Mouse (Mus musculus) heart, postnatal 36 days (tissue): ENCODE measurements at regions not wholly inside any gene's neighbourhood (a gene's known extent, or its start where the extent isn't known, plus 50 kb on each side); places are given as distances from the start of the nearest gene placed in this dataset.

Experiments
- DNase-seq, 2 experiments: peaks; one replicate each; pipeline ENCODE4 v3.0.0; 2021 to 2022
- intact Hi-C: fragments of 180-260 bp; cut with DNase I; formaldehyde crosslinking; loops from one replicate; pipeline ENCODE4 v1.15.1; 2025

GRCm38 (mm10) chr8:127963625-127964024 lies 394.8 kb upstream of the Nrp1 start:
- no peak for DNase-seq
- intact Hi-C loops = no loop called here

GRCm38 (mm10) chr8:127964801-127965200 lies 393.6 kb upstream of the Nrp1 start:
- no peak for DNase-seq
- intact Hi-C loops = no loop called here

- no peak for DNase-seq
- intact Hi-C loops = no loop called here
These were observed 393.1 kb upstream of the Nrp1 start for GRCm38 (mm10) chr8:127965341-127965740.

GRCm38 (mm10) chr8:127968026-127968425 lies 390.4 kb upstream of the Nrp1 start:
- intact Hi-C loops = no loop called here
- DNase-seq = no peak

GRCm38 (mm10) chr8:127973194-127973593 lies 385.2 kb upstream of the Nrp1 start:
- intact Hi-C loops = no loop called here
- DNase-seq = no peak

- intact Hi-C loops = no loop called here
- no peak for DNase-seq
These were observed 380.7 kb upstream of the Nrp1 start for GRCm38 (mm10) chr8:127977746-127978145.

- intact Hi-C loops = no loop called here
- DNase-seq = no peak
These were observed 379.0 kb upstream of the Nrp1 start for GRCm38 (mm10) chr8:127979180-127980030.

GRCm38 (mm10) chr8:127982165-127982564 lies 376.2 kb upstream of the Nrp1 start:
- DNase-seq = no peak
- intact Hi-C loops = no loop called here

- DNase-seq = no peak
- intact Hi-C loops = no loop called here
These were observed 372.8 kb upstream of the Nrp1 start for GRCm38 (mm10) chr8:127985616-127986015.

GRCm38 (mm10) chr8:127988887-127989286 lies 369.5 kb upstream of the Nrp1 start:
- no peak for DNase-seq
- intact Hi-C loops = no loop called here

GRCm38 (mm10) chr8:127994898-127995297 lies 363.5 kb upstream of the Nrp1 start:
- DNase-seq = no peak
- intact Hi-C loops = no loop called here

- DNase-seq = no peak
- intact Hi-C loops = no loop called here
These were observed 362.9 kb upstream of the Nrp1 start for GRCm38 (mm10) chr8:127995490-127995889.

GRCm38 (mm10) chr8:128002386-128002785 lies 356.0 kb upstream of the Nrp1 start:
- no peak for DNase-seq
- intact Hi-C loops = no loop called here

- DNase-seq = no peak
- intact Hi-C loops = no loop called here
These were observed 355.6 kb upstream of the Nrp1 start for GRCm38 (mm10) chr8:128002806-128003205.

GRCm38 (mm10) chr8:128003385-128003784 lies 355.0 kb upstream of the Nrp1 start:
- intact Hi-C loops = no loop called here
- no peak for DNase-seq

- intact Hi-C loops = no loop called here
- no peak for DNase-seq
These were observed 354.5 kb upstream of the Nrp1 start for GRCm38 (mm10) chr8:128003881-128004286.

GRCm38 (mm10) chr8:128009393-128010010 lies 348.9 kb upstream of the Nrp1 start:
- intact Hi-C loops = no loop called here
- no peak for DNase-seq

- DNase-seq = no peak
- intact Hi-C loops = no loop called here
These were observed 341.2 kb upstream of the Nrp1 start for GRCm38 (mm10) chr8:128017171-128017570.

- DNase-seq = no peak
- intact Hi-C loops = loop anchor here (1.0 to 10.0 kb wide), 3 partner anchors 189 to 339 kb away; no protein-coding TSS in a partner anchor
These were observed 334.7 kb upstream of the Nrp1 start for GRCm38 (mm10) chr8:128023661-128024060.

GRCm38 (mm10) chr8:128024774-128025222 lies 333.6 kb upstream of the Nrp1 start:
- intact Hi-C loops = loop anchor here (1.0 to 10.0 kb wide), 2 partner anchors 190 to 215 kb away; no protein-coding TSS in a partner anchor
- peak in 1 of 2 experiments; percentile 24 for DNase-seq

- intact Hi-C loops = loop anchor here (10.0 kb wide), 1 partner anchor 191 kb away; no protein-coding TSS in a partner anchor
- DNase-seq = peak; percentile 76 to 81
These were observed 333.1 kb upstream of the Nrp1 start for GRCm38 (mm10) chr8:128025251-128025856.
